Mouse (Mus musculus): ENCODE data around the gene Gm18596. TPM values are rescaled to one million over a fixed set of nuclear protein-coding genes. Genes with fewer than 3 reads are reported as not detected.
"Not testable (repeated sequence)": the region's sequence is repeated elsewhere in the genome, so short reads cannot be mapped to it uniquely, and the experiment has no call there.

Gene Gm18596
- total and polyA plus RNA-seq, 3 experiments = not detected

- ATAC-seq (ENCODE audit: extremely low read depth, insufficient number of reproducible peaks, low FRiP score, poor library complexity, severe bottlenecking) = no peak
- TF ChIP-seq GATA2 (IDR thresholded peaks at IDR 0.05; ENCODE audit: borderline replicate concordance, low read depth, low read length) (no peak), GATA1 (IDR thresholded peaks at IDR 0.05; ENCODE audit: borderline replicate concordance, low read length) (no peak), POLR2AphosphoS5 (IDR thresholded peaks at IDR 0.05; ENCODE audit: insufficient replicate concordance, low read depth, low read length) (no peak), TAL1 (conservative IDR thresholded peaks at IDR 0.05; ENCODE audit: low read depth, low read length) (no peak), CTCF (IDR thresholded peaks at IDR 0.05; ENCODE audit: low read depth, low read length) (no peak)
These were observed 28.7 kb downstream of the Gm18596 start for GRCm38 (mm10) chr10:77713734-77714133.

GRCm38 (mm10) chr10:77711157-77711556 lies 31.3 kb downstream of the Gm18596 start, which contains the start of gene Gm10024:
Gene Gm10024, plus strand, starts transcription at chr10:77711457.
- H3K27me3 ChIP-seq (ENCODE audit: insufficient read depth, low read length) = peaks cover 21% of the 10 kb centered on the region
- not testable (repeated sequence) for H3K4me1 ChIP-seq (ENCODE audit: insufficient read depth, low read depth, low read length); ATAC-seq (ENCODE audit: extremely low read depth, insufficient number of reproducible peaks, low FRiP score, poor library complexity, severe bottlenecking); H3K36me3 ChIP-seq (replicated peaks); DNase-seq (ENCODE audit: low spot score); H3K9me3 ChIP-seq (replicated peaks); H3K4me3 ChIP-seq (ENCODE audit: low read depth, low read length)

More at GRCm38 (mm10) chr10:77713734-77714133, 28.7 kb downstream of the Gm18596 start:
- Histone ChIP-seq H3K4me3 (ENCODE audit: low read depth, low read length) (no peak overlapping the region), H3K9me3 (replicated peaks) (no peaks in the 10 kb centered on the region), H3K36me3 (replicated peaks) (no peaks in the 10 kb centered on the region), H3K27me3 (ENCODE audit: insufficient read depth, low read length) (peaks cover 21% of the 10 kb centered on the region), H3K4me1 (ENCODE audit: insufficient read depth, low read depth, low read length) (no peaks in the 10 kb centered on the region)
- DNase-seq (ENCODE audit: low spot score) = no peak

GRCm38 (mm10) chr10:77709831-77710230 lies 32.6 kb downstream of the Gm18596 start:
- ATAC-seq (ENCODE audit: extremely low read depth, insufficient number of reproducible peaks, low FRiP score, poor library complexity, severe bottlenecking) (no peak), DNase-seq (ENCODE audit: low spot score) (no peak)
- Histone ChIP-seq H3K4me3 (ENCODE audit: low read depth, low read length) (no peak overlapping the region), H3K9me3 (replicated peaks) (no peaks in the 10 kb centered on the region), H3K27me3 (ENCODE audit: insufficient read depth, low read length) (peaks cover 17% of the 10 kb centered on the region), H3K4me1 (ENCODE audit: insufficient read depth, low read depth, low read length) (no peaks in the 10 kb centered on the region), H3K36me3 (replicated peaks) (no peaks in the 10 kb centered on the region)
- TF ChIP-seq TAL1 (conservative IDR thresholded peaks at IDR 0.05; ENCODE audit: low read depth, low read length) = no peak
- no peak for TF ChIP-seq CTCF (IDR thresholded peaks at IDR 0.05; ENCODE audit: low read depth, low read length)
- no peak for TF ChIP-seq POLR2AphosphoS5 (IDR thresholded peaks at IDR 0.05; ENCODE audit: insufficient replicate concordance, low read depth, low read length)
- TF ChIP-seq GATA2 (IDR thresholded peaks at IDR 0.05; ENCODE audit: borderline replicate concordance, low read depth, low read length) = no peak

- no peak within 1 kb of the TSS for H3K4me3 ChIP-seq (ENCODE audit: low read depth, low read length)
- peaks cover 9% of the 10 kb centered on the region for H3K27me3 ChIP-seq (ENCODE audit: insufficient read depth, low read length)
- H3K36me3 ChIP-seq (replicated peaks) = no peaks in the 10 kb centered on the region
- DNase-seq (ENCODE audit: low spot score) (no peak), ATAC-seq (ENCODE audit: extremely low read depth, insufficient number of reproducible peaks, low FRiP score, poor library complexity, severe bottlenecking) (no peak)
- H3K9me3 ChIP-seq (replicated peaks) = no peaks in the 10 kb centered on the region
- TF ChIP-seq TAL1 (conservative IDR thresholded peaks at IDR 0.05; ENCODE audit: low read depth, low read length) (no peak), POLR2AphosphoS5 (IDR thresholded peaks at IDR 0.05; ENCODE audit: insufficient replicate concordance, low read depth, low read length) (no peak), GATA2 (IDR thresholded peaks at IDR 0.05; ENCODE audit: borderline replicate concordance, low read depth, low read length) (no peak), GATA1 (IDR thresholded peaks at IDR 0.05; ENCODE audit: borderline replicate concordance, low read length) (no peak), CTCF (IDR thresholded peaks at IDR 0.05; ENCODE audit: low read depth, low read length) (no peak)
- H3K4me1 ChIP-seq (ENCODE audit: insufficient read depth, low read depth, low read length) = no peaks in the 10 kb centered on the region
These were observed 36.1 kb downstream of the Gm18596 start, which contains the start of gene Gm10272 for GRCm38 (mm10) chr10:77706326-77706725. Gene Gm10272, plus strand, starts transcription at chr10:77706626.

- no peaks in the 10 kb centered on the region for H3K9me3 ChIP-seq (replicated peaks)
- no peak for TF ChIP-seq GATA1 (IDR thresholded peaks at IDR 0.05; ENCODE audit: borderline replicate concordance, low read length)
- no peak for TF ChIP-seq GATA2 (IDR thresholded peaks at IDR 0.05; ENCODE audit: borderline replicate concordance, low read depth, low read length)
- no peak for TF ChIP-seq POLR2AphosphoS5 (IDR thresholded peaks at IDR 0.05; ENCODE audit: insufficient replicate concordance, low read depth, low read length)
- TF ChIP-seq TAL1 (conservative IDR thresholded peaks at IDR 0.05; ENCODE audit: low read depth, low read length) = no peak
- no peak for TF ChIP-seq CTCF (IDR thresholded peaks at IDR 0.05; ENCODE audit: low read depth, low read length)
- no peak within 1 kb of the TSS for H3K4me3 ChIP-seq (ENCODE audit: low read depth, low read length)
- ATAC-seq (ENCODE audit: extremely low read depth, insufficient number of reproducible peaks, low FRiP score, poor library complexity, severe bottlenecking) (no peak), DNase-seq (ENCODE audit: low spot score) (no peak)
- peaks cover 2% of the 10 kb centered on the region; the same call in 1 of the 2 replicates for H3K4me1 ChIP-seq (ENCODE audit: insufficient read depth, low read depth, low read length)
- H3K36me3 ChIP-seq (replicated peaks) = no peaks in the 10 kb centered on the region
- peaks cover 29% of the 10 kb centered on the region; the same call in 1 of the 2 replicates for H3K27me3 ChIP-seq (ENCODE audit: insufficient read depth, low read length)
These were observed 45.3 kb downstream of the Gm18596 start, which contains the start of gene Gm9508 for GRCm38 (mm10) chr10:77697133-77697532. Gene Gm9508, minus strand, starts transcription at chr10:77697233.

Other genes with a start within 250 kb of the Gm18596 start
Only the 20 nearest of the 32 such genes appear.
- not detected in 2 replicates for gene Tspear, start 56.1 kb downstream of the Gm18596 start, total RNA-seq (2014; fragmentation: Nextera tagmentation)
- not detected in 2 replicates for gene Tspear, start 56.1 kb downstream of the Gm18596 start, total RNA-seq (2017)
- gene Tspear, start 56.1 kb downstream of the Gm18596 start, polyA plus RNA-seq (2012) = not detected in 2 replicates
- not detected in 2 replicates for gene Gm19402, start 51.9 kb downstream of the Gm18596 start, total RNA-seq (2014; fragmentation: Nextera tagmentation)
- not detected in 2 replicates for gene Gm19402, start 51.9 kb downstream of the Gm18596 start, total RNA-seq (2017)
- gene Gm19402, start 51.9 kb downstream of the Gm18596 start, polyA plus RNA-seq (2012) = not detected in 2 replicates
- gene Gm9508, start 45.4 kb downstream of the Gm18596 start, total RNA-seq (2014; fragmentation: Nextera tagmentation) = not detected in 2 replicates
- not detected in 2 replicates for gene Gm9508, start 45.4 kb downstream of the Gm18596 start, total RNA-seq (2017)
- gene Gm9508, start 45.4 kb downstream of the Gm18596 start, polyA plus RNA-seq (2012) = not detected in 2 replicates
- gene Gm10272, start 36.0 kb downstream of the Gm18596 start, total RNA-seq (2014; fragmentation: Nextera tagmentation) = not detected in 2 replicates
- not detected in 2 replicates for gene Gm10272, start 36.0 kb downstream of the Gm18596 start, total RNA-seq (2017)
- not detected in 2 replicates for gene Gm10272, start 36.0 kb downstream of the Gm18596 start, polyA plus RNA-seq (2012)
- gene Gm10024, start 31.2 kb downstream of the Gm18596 start, total RNA-seq (2014; fragmentation: Nextera tagmentation) = not detected in 2 replicates
- not detected in 2 replicates for gene Gm10024, start 31.2 kb downstream of the Gm18596 start, total RNA-seq (2017)
- not detected in 2 replicates for gene Gm10024, start 31.2 kb downstream of the Gm18596 start, polyA plus RNA-seq (2012)
- not detected in 2 replicates for gene Gm10142, start 26.8 kb downstream of the Gm18596 start, total RNA-seq (2014; fragmentation: Nextera tagmentation)
- not detected in 2 replicates for gene Gm10142, start 26.8 kb downstream of the Gm18596 start, total RNA-seq (2017)
- not detected in 2 replicates for gene Gm10142, start 26.8 kb downstream of the Gm18596 start, polyA plus RNA-seq (2012)
- gene Krtap12-1, start 22.0 kb downstream of the Gm18596 start, total RNA-seq (2014; fragmentation: Nextera tagmentation) = not detected in 2 replicates
- gene Krtap12-1, start 22.0 kb downstream of the Gm18596 start, total RNA-seq (2017) = not detected in 2 replicates
- gene Krtap12-1, start 22.0 kb downstream of the Gm18596 start, polyA plus RNA-seq (2012) = not detected in 2 replicates
- gene Gm10100, start 16.2 kb downstream of the Gm18596 start, total RNA-seq (2014; fragmentation: Nextera tagmentation) = not detected in 2 replicates
- gene Gm10100, start 16.2 kb downstream of the Gm18596 start, total RNA-seq (2017) = not detected in 2 replicates
- gene Gm10100, start 16.2 kb downstream of the Gm18596 start, polyA plus RNA-seq (2012) = not detected in 2 replicates
- gene Gm9736, start 8.7 kb upstream of the Gm18596 start, total RNA-seq (2014; fragmentation: Nextera tagmentation) = not detected in 2 replicates
- gene Gm9736, start 8.7 kb upstream of the Gm18596 start, total RNA-seq (2017) = 0.22 TPM in 1 of 2 replicates, not detected in the other
- gene Gm9736, start 8.7 kb upstream of the Gm18596 start, polyA plus RNA-seq (2012) = not detected in 2 replicates
- not detected in 2 replicates for gene Gm3233, start 17.0 kb upstream of the Gm18596 start, total RNA-seq (2014; fragmentation: Nextera tagmentation)
- 0.33 TPM in 1 of 2 replicates, not detected in the other for gene Gm3233, start 17.0 kb upstream of the Gm18596 start, total RNA-seq (2017)
- gene Gm3233, start 17.0 kb upstream of the Gm18596 start, polyA plus RNA-seq (2012) = not detected in 2 replicates
- gene Gm3238, start 28.7 kb upstream of the Gm18596 start, total RNA-seq (2014; fragmentation: Nextera tagmentation) = not detected in 2 replicates
- 0.22 TPM in 1 of 2 replicates, not detected in the other for gene Gm3238, start 28.7 kb upstream of the Gm18596 start, total RNA-seq (2017)
- not detected in 2 replicates for gene Gm3238, start 28.7 kb upstream of the Gm18596 start, polyA plus RNA-seq (2012)
- not detected in 2 replicates for gene Gm7138, start 34.3 kb upstream of the Gm18596 start, total RNA-seq (2014; fragmentation: Nextera tagmentation)
- 0.33 TPM in 1 of 2 replicates, not detected in the other for gene Gm7138, start 34.3 kb upstream of the Gm18596 start, total RNA-seq (2017)
- not detected in 2 replicates for gene Gm7138, start 34.3 kb upstream of the Gm18596 start, polyA plus RNA-seq (2012)
- gene Gm3250, start 39.9 kb upstream of the Gm18596 start, total RNA-seq (2014; fragmentation: Nextera tagmentation) = not detected in 2 replicates
- gene Gm3250, start 39.9 kb upstream of the Gm18596 start, total RNA-seq (2017) = not detected in 2 replicates
- not detected in 2 replicates for gene Gm3250, start 39.9 kb upstream of the Gm18596 start, polyA plus RNA-seq (2012)
- gene Gm7137, start 45.6 kb upstream of the Gm18596 start, total RNA-seq (2014; fragmentation: Nextera tagmentation) = not detected in 2 replicates
- gene Gm7137, start 45.6 kb upstream of the Gm18596 start, total RNA-seq (2017) = not detected in 2 replicates
- gene Gm7137, start 45.6 kb upstream of the Gm18596 start, polyA plus RNA-seq (2012) = not detected in 2 replicates
- not detected in 2 replicates for gene Gm9639, start 52.4 kb upstream of the Gm18596 start, total RNA-seq (2014; fragmentation: Nextera tagmentation)
- gene Gm9639, start 52.4 kb upstream of the Gm18596 start, total RNA-seq (2017) = not detected in 2 replicates
- not detected in 2 replicates for gene Gm9639, start 52.4 kb upstream of the Gm18596 start, polyA plus RNA-seq (2012)
- not detected in 2 replicates for gene Gm19668, start 56.5 kb upstream of the Gm18596 start, total RNA-seq (2014; fragmentation: Nextera tagmentation)
- gene Gm19668, start 56.5 kb upstream of the Gm18596 start, total RNA-seq (2017) = 0.16 TPM in 1 of 2 replicates, not detected in the other
- not detected in 2 replicates for gene Gm19668, start 56.5 kb upstream of the Gm18596 start, polyA plus RNA-seq (2012)
- gene Gm9507, start 69.2 kb upstream of the Gm18596 start, total RNA-seq (2014; fragmentation: Nextera tagmentation) = not detected in 2 replicates
- gene Gm9507, start 69.2 kb upstream of the Gm18596 start, total RNA-seq (2017) = not detected in 2 replicates
- not detected in 2 replicates for gene Gm9507, start 69.2 kb upstream of the Gm18596 start, polyA plus RNA-seq (2012)
- not detected in 2 replicates for gene Gm2696, start 72.0 kb upstream of the Gm18596 start, total RNA-seq (2014; fragmentation: Nextera tagmentation)
- gene Gm2696, start 72.0 kb upstream of the Gm18596 start, total RNA-seq (2017) = not detected in 2 replicates
- not detected in 2 replicates for gene Gm2696, start 72.0 kb upstream of the Gm18596 start, polyA plus RNA-seq (2012)
- gene Krtap10-4, start 84.5 kb upstream of the Gm18596 start, total RNA-seq (2014; fragmentation: Nextera tagmentation) = not detected in 2 replicates
- gene Krtap10-4, start 84.5 kb upstream of the Gm18596 start, total RNA-seq (2017) = not detected in 2 replicates
- gene Krtap10-4, start 84.5 kb upstream of the Gm18596 start, polyA plus RNA-seq (2012) = not detected in 2 replicates
- not detected in 2 replicates for gene Krtap10-10, start 93.3 kb upstream of the Gm18596 start, total RNA-seq (2014; fragmentation: Nextera tagmentation)
- gene Krtap10-10, start 93.3 kb upstream of the Gm18596 start, total RNA-seq (2017) = 0.49 TPM in 1 of 2 replicates, not detected in the other
- not detected in 2 replicates for gene Krtap10-10, start 93.3 kb upstream of the Gm18596 start, polyA plus RNA-seq (2012)

Data from G1E (cell line).